Mouse (Mus musculus) cortical plate, adult 2 months (tissue): ENCODE measurements around the gene Gm11549.

Experiments used
- CTCF ChIP-seq: fragments of 200-500 bp; IDR thresholded peaks from 2 replicates; pipeline ENCODE4 v1.5.1; 2011; ENCODE audit warnings: mild to moderate bottlenecking, control low read depth, low read length; ENCODE audit not compliant: insufficient read depth; ENCODE audit errors: extremely low read depth
- POLR2A ChIP-seq: fragments of 200-500 bp; IDR thresholded peaks from 2 replicates; pipeline ENCODE4 v1.6.1; 2011; ENCODE audit warnings: mild to moderate bottlenecking, low read length, control low read depth; ENCODE audit not compliant: insufficient read depth; ENCODE audit errors: extremely low read depth

DNA sequence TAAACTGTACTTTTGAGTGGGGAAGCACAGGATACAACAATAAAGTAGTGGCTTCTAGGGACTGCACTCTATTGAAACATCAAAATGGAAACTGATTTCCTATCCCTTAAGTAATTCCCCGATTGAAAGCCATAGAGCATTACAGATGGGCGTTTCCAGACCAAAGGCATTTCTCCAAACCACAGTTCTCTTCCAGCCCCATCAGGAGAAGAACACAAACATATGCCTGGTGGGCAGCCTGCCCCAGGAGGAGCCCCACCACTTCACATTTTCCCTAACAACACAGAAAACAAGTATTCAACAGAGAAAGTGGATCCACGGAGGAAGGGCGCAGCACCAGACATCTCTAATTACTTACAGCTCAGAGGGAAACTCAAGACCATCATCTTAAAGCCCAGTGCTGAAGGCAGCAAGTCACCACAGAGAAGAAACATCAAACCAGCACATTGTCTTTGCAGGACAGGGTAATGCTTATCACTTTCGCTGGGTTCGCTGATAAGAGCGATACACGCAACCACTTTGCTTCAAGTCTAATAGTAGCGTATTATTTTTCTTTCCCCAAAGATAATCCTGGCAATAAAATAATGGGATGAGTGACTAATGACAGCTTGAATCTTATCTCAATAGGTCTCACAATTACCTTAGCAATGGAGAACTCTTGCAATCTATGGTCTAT, 28.8 kb downstream of the Gm11549 start:
- no peak for TF ChIP-seq CTCF
- no peak for TF ChIP-seq POLR2A
